Mouse (Mus musculus) embryonic facial prominence, embryonic 12.5 days (tissue): ENCODE data around the gene Atp5b. TPM values are rescaled to one million over a fixed set of nuclear protein-coding genes. Genes with fewer than 3 reads are reported as not detected.

ENCODE experiments used
- ATAC-seq: fragments of 200-750 bp; cut with Nextera tagmentation; 2 replicates; pipeline ENCODE4 v1.8.0; 2017; ENCODE audit not compliant: insufficient number of reproducible peaks, insufficient read depth, low FRiP score, low TSS enrichment
- H3K27ac ChIP-seq: fragments of 300-500 bp; sonication (generic); 2 replicates; pipeline ENCODE4 v1.5.1; 2016; ENCODE audit warnings: mild to moderate bottlenecking
- H3K27me3 ChIP-seq: fragments of 300-500 bp; sonication (generic); 2 replicates; pipeline ENCODE4 v1.6.1; 2016; ENCODE audit warnings: mild to moderate bottlenecking, moderate library complexity
- H3K36me3 ChIP-seq: fragments of 300-500 bp; sonication (generic); 2 replicates; pipeline ENCODE4 v1.6.1; 2016; ENCODE audit warnings: mild to moderate bottlenecking
- H3K4me1 ChIP-seq: fragments of 300-500 bp; sonication (generic); 2 replicates; pipeline ENCODE4 v1.6.1; 2016
- H3K4me2 ChIP-seq: fragments of 300-500 bp; sonication (generic); replicated peaks from 2 replicates; pipeline ENCODE4 v1.6.1; 2016; ENCODE audit warnings: mild to moderate bottlenecking, moderate library complexity
- H3K4me3 ChIP-seq: fragments of 300-500 bp; sonication (generic); 2 replicates; pipeline ENCODE4 v1.5.1; 2016; ENCODE audit warnings: mild to moderate bottlenecking
- H3K9ac ChIP-seq: fragments of 300-500 bp; sonication (generic); 2 replicates; pipeline ENCODE4 v1.6.1; 2016; ENCODE audit warnings: mild to moderate bottlenecking, moderate library complexity
- H3K9me3 ChIP-seq: fragments of 300-500 bp; sonication (generic); 2 replicates; pipeline ENCODE4 v1.6.1; 2016; ENCODE audit warnings: mild to moderate bottlenecking, moderate library complexity
- WGBS: fragments of 180-500 bp; shearing (Covaris S2); methylation state at CpG from one replicate; pipeline ENCODE4 v1.1.7; 2016; 5-methylcytosine and 5-hydroxymethylcytosine counted together
- microRNA counts: library from miRNA; unstranded; fragments of <30 nt; microRNA quantifications from one replicate; lab custom pipeline; 2017
- microRNA-seq: library from miRNA; unstranded; fragments of <30 nt; microRNA quantifications from one replicate; pipeline ENCODE4, GENCODE M21; 2017
- polyA plus RNA-seq: library from polyadenylated mRNA; unstranded; fragments of >200 nt; fragmentation: Nextera tagmentation; extraction: Ambion mirVana; gene quantifications from 2 replicates; pipeline ENCODE4 v1.2.1, GENCODE M21; 2016

The Atp5b gene
- polyA plus RNA-seq, 1 experiment from 2014 or later, result 1,967 TPM

DNA sequence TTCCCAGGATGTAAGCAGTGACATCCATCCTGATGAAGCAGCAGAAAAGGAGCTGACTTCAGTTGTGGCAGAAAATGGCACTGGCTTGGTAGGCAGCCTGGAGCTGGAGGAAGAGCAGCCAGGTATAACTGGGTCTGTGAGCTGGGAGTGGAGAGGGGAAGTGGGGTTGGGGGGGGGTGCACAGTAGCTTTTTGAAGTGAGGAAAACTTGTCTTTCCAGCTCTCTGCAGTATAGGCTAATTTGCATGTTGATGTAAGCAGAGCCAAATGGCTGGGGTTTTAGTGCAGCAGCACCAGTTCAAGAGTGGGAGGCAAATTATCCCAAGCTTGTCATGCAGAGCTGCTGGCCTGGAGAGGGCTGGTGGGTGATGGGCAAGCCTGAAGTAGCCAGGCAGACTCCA lies 28.2 kb downstream of the Atp5b start:
- H3K36me3 ChIP-seq, result peaks cover 65% of the 10 kb centered on the region
- no peak overlapping the region for H3K27ac ChIP-seq
- H3K4me2 ChIP-seq, result no peak overlapping the region
- H3K27me3 ChIP-seq, result no peaks in the 10 kb centered on the region
- H3K9ac ChIP-seq, result no peak overlapping the region
- no peaks in the 10 kb centered on the region for H3K9me3 ChIP-seq
- H3K4me1 ChIP-seq, result no peaks in the 10 kb centered on the region
- H3K4me3 ChIP-seq, result no peak overlapping the region
- no peak for ATAC-seq

DNA sequence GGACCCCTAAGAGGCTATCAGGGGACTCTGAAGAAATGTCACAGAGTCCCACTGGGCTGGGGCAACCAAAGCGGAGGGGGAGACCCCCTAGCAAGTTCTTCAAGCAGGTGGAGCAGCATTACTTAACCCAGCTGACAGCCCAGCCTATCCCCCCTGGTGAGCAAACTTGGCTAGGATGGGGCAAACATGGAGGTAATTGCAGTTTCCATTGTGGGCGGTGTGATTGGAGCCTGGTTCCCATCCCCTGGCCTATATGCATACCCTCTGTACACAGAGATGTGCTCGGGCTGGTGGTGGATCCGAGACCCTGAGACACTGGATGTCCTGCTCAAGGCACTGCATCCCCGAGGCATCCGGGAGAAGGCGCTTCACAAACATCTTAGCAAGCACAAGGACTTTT lies 40.8 kb downstream of the Atp5b start:
- no peak overlapping the region for H3K4me3 ChIP-seq
- 95% methylated on average over 7 of the region's 7 CpGs for WGBS
- no peaks in the 10 kb centered on the region for H3K4me1 ChIP-seq
- no peak for ATAC-seq
- no peaks in the 10 kb centered on the region for H3K9me3 ChIP-seq
- no peak overlapping the region for H3K9ac ChIP-seq
- H3K4me2 ChIP-seq, result no peak overlapping the region
- H3K27ac ChIP-seq, result no peak overlapping the region
- H3K36me3 ChIP-seq, result peaks cover 93% of the 10 kb centered on the region
- no peaks in the 10 kb centered on the region for H3K27me3 ChIP-seq

DNA sequence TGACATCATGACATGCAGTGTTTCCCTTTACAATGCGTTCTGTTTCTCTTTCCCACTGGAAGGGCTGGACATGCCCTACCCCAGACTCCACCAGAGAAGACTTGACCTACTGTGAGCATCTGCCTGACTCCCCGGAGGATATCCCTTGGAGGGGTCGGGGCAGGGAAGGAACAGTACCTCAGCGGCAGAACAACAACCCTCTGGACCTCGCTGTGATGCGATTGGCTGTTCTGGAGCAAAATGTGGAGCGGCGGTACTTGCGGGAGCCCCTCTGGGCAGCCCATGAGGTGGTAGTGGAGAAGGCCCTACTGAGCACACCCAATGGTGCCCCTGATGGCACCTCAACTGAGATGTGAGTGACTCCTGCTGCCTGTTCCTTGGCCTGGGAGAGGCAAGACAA lies 41.8 kb downstream of the Atp5b start:
- no peak overlapping the region for H3K27ac ChIP-seq
- ATAC-seq, result no peak
- no peak overlapping the region for H3K4me2 ChIP-seq
- no peak overlapping the region for H3K9ac ChIP-seq
- H3K36me3 ChIP-seq, result peaks cover 90% of the 10 kb centered on the region
- H3K9me3 ChIP-seq, result no peaks in the 10 kb centered on the region
- H3K4me3 ChIP-seq, result no peak overlapping the region
- H3K4me1 ChIP-seq, result no peaks in the 10 kb centered on the region
- 93% methylated on average over 9 of the region's 9 CpGs for WGBS
- no peaks in the 10 kb centered on the region for H3K27me3 ChIP-seq

DNA sequence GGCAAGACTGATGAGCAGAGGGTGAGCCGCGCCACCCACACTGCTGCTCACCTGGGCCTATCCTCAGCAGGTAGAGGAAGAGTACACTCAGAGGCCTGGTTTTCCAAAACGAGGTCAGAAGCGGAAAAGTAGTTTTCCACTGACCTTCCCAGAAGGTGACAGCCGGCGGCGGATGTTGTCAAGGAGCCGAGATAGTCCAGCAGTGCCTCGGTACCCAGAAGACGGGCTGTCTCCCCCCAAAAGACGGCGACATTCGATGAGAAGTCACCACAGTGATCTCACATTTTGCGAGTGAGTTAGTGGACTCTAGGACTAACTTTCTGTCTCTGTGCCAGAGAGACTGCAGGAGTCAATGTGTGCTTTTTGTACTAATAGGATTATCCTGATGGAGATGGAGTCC lies 42.9 kb downstream of the Atp5b start:
- H3K4me3 ChIP-seq, result no peak overlapping the region
- no peak for ATAC-seq
- 92% methylated on average over 14 of the region's 14 CpGs for WGBS
- no peaks in the 10 kb centered on the region for H3K27me3 ChIP-seq
- H3K9me3 ChIP-seq, result no peaks in the 10 kb centered on the region
- peaks cover 91% of the 10 kb centered on the region for H3K36me3 ChIP-seq
- H3K9ac ChIP-seq, result no peak overlapping the region
- no peak overlapping the region for H3K27ac ChIP-seq
- no peaks in the 10 kb centered on the region for H3K4me1 ChIP-seq
- no peak overlapping the region for H3K4me2 ChIP-seq

DNA sequence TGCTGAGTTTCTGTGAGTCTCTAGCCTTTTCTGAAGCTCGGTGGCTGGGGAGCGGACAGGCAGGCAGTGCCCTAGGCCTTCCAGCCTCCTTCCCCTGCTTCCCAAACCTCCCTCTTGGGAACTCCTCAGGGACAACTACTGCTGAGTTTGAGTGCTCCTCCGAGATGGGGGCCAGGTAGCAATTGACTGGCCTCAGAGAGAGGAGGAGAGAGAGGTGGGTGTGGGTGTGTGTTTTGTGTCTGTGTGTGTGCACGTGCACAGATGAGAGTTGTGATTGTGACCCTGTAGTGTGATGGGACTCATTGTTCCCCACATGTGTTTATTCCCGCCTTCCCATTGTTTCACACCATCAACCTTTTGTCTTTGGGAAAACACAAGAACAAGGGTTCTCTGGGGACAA lies 44.4 kb downstream of the Atp5b start:
- Histone ChIP-seq H3K9ac (no peak overlapping the region), H3K4me3 (no peak overlapping the region), H3K4me1 (no peaks in the 10 kb centered on the region), H3K27me3 (no peaks in the 10 kb centered on the region), H3K9me3 (no peaks in the 10 kb centered on the region), H3K27ac (no peak overlapping the region), H3K36me3 (peaks cover 91% of the 10 kb centered on the region), H3K4me2 (no peak overlapping the region)
- no peak for ATAC-seq
- 83% methylated on average over 5 of the region's 5 CpGs for WGBS

DNA sequence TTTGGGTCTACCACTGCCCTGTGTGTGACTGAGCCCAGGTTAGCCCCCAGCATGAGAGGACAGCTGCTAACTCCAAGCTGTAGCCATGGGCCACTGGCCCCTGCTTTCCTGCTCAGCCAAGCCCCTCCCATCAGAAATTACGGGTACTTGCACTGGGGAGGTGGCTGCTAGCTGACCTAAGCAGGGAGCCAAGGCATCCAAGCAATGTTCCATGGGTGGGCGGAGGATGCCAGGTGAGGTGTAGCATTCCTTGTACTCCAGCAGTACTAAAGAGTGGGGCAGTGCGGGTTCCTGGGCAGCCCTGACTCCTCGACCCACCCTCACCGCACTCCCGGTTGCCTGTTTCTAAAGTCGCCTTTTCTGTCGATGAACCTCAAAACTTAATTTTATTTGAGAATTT lies 45.1 kb downstream of the Atp5b start:
- Histone ChIP-seq H3K27me3 (no peaks in the 10 kb centered on the region), H3K4me1 (no peaks in the 10 kb centered on the region), H3K27ac (no peak overlapping the region), H3K9me3 (no peaks in the 10 kb centered on the region), H3K4me3 (no peak overlapping the region), H3K4me2 (no peak overlapping the region), H3K9ac (no peak overlapping the region), H3K36me3 (peaks cover 91% of the 10 kb centered on the region)
- WGBS, result 82% methylated on average over 8 of the region's 8 CpGs
- ATAC-seq, result no peak

DNA sequence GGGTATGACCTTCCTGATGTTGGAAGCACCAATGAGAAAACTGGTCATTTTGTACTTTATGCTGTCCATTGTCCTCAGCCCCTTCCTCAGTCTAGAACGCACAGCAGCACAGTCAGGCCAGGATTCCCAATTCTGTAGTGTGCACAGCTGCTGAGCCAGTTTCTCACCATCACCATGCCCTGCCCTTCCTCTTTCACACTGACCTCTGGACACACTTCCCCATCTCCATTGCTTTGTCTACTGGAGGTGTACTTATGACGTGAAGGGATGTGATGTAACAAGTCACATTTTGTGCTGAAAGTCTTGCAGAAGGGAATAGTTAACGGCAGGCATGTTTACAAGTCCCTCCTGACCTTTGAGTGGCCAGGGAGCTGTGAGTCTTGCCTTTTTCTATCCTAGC lies 48.2 kb downstream of the Atp5b start:
- 68% methylated on average over 3 of the region's 3 CpGs for WGBS
- Histone ChIP-seq H3K4me1 (no peaks in the 10 kb centered on the region), H3K27ac (no peak overlapping the region), H3K36me3 (peaks cover 82% of the 10 kb centered on the region), H3K4me2 (no peak overlapping the region), H3K9ac (no peak overlapping the region), H3K27me3 (no peaks in the 10 kb centered on the region), H3K4me3 (no peak overlapping the region), H3K9me3 (no peaks in the 10 kb centered on the region)
- ATAC-seq, result no peak

DNA sequence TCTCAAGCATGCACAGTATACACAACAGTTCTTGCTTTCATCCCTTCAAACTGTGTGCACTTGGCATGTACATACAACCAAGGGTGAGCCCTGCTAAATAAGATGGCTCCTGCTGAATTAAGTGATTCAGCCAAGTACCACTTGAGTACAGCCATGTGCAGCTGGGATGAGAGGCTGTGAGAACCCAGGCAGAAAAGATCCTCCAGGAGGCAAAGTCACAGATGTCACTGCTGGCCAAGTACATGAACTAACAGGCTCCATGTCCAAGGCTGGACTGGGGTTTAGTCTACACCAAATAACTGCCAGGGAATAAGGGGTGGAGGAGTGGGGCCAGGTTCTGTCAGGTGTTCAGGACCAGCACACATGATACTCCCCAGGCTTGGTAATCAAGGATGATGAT lies 48.7 kb downstream of the Atp5b start:
- no peak overlapping the region for H3K4me2 ChIP-seq
- no peaks in the 10 kb centered on the region for H3K27me3 ChIP-seq
- no peak for ATAC-seq
- H3K4me1 ChIP-seq, result no peaks in the 10 kb centered on the region
- H3K36me3 ChIP-seq, result peaks cover 77% of the 10 kb centered on the region
- H3K4me3 ChIP-seq, result no peak overlapping the region
- H3K9ac ChIP-seq, result no peak overlapping the region
- H3K9me3 ChIP-seq, result no peaks in the 10 kb centered on the region
- no peak overlapping the region for H3K27ac ChIP-seq

DNA sequence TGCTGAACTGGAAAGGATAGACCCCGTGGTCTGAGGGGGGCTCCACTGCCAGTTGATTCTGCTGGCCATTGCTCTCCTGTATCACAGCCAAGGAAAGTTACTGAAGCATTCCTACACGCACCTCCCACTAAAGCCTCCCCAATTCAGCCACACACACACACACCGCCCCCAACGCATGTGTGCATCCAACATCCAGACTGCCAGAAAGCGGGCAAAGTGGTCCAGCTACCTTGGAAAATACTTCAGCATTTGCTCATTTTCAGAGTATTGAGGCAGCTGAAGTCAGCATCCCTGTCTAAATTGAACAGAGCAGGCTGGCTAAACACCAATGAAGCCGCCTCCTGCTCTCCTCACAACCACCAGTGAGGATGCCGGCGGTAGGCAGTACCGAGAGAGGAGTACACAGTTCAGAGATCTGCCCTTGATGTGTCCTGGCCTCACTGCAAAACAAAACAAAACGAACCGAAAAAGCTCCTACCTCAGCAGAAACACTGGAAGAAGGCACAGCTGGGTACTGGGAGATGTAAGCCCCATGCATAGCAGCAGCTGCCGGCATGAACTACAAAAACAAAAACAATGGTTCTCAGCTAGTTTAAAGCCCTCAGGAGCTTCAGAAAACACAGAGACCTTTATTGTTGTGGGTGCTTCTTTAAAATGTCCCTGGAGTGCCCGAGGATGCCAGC lies 50.7 kb downstream of the Atp5b start:
- peaks cover 73% of the 10 kb centered on the region for H3K36me3 ChIP-seq
- H3K27me3 ChIP-seq, result no peaks in the 10 kb centered on the region
- H3K27ac ChIP-seq, result no peak overlapping the region
- H3K9ac ChIP-seq, result no peak overlapping the region
- no peak overlapping the region for H3K4me3 ChIP-seq
- H3K4me2 ChIP-seq, result no peak overlapping the region
- ATAC-seq, result no peak
- no peaks in the 10 kb centered on the region for H3K9me3 ChIP-seq
- whole genome bisulfite sequencing, result 43% methylated on average over 13 of the region's 13 CpGs
- H3K4me1 ChIP-seq, result no peaks in the 10 kb centered on the region

DNA sequence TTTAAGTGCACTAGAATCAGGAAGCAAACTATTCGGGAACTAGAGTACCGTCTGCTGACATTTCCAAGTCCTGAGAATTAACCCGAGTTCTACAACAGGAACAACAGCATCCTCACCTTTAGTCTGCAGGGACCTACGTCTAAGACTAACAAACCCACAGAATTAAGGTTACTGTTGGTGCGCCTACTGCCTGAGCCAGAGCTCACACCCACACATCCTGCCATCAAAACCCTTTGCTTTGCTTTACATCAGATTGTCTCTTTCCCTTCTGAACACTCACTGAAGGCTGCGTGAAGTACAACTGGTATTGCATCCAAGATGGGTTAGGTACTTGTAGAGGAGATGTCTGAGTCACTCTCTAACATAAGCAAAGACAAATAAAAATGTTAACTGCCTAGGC lies 52.3 kb downstream of the Atp5b start:
- H3K36me3 ChIP-seq, result peaks cover 65% of the 10 kb centered on the region

More for the DNA sequence above, 52.3 kb downstream of the Atp5b start:
- Histone ChIP-seq H3K27ac (no peak overlapping the region), H3K4me3 (no peak overlapping the region), H3K27me3 (no peaks in the 10 kb centered on the region), H3K9ac (no peak overlapping the region), H3K9me3 (no peaks in the 10 kb centered on the region), H3K4me2 (no peak overlapping the region), H3K4me1 (no peaks in the 10 kb centered on the region)
- 87% methylated on average over 6 of the region's 6 CpGs for WGBS
- ATAC-seq, result no peak

MicroRNAs encoded within 50 kb of the gene (microRNA counts, 519-probe panel; counts per million panel counts)
- microRNA mmu-miR-677 (lab: Ali Mortazavi, UCI), result 460 counts per million, percentile 65 among the panel's probes with 10 or more counts

Small RNAs within 50 kb of the gene (microRNA-seq; reads per million reads assigned to microRNA genes)
- 20.7 reads per million, percentile 36 among the genes with 10 or more reads in this experiment for gene Mir677

Other genes with a start within 250 kb of the Atp5b start
- gene Rdh19, start 233.3 kb upstream of the Atp5b start, polyA plus RNA-seq, result not detected in 2 replicates
- not detected in 2 replicates for gene Rdh16f2, start 216.8 kb upstream of the Atp5b start, polyA plus RNA-seq
- gene Rdh7, start 194.5 kb upstream of the Atp5b start, polyA plus RNA-seq, result not detected in 2 replicates
- gene Sdr9c7, start 184.8 kb upstream of the Atp5b start, polyA plus RNA-seq, result not detected in 2 replicates
- not detected in 2 replicates for gene Hsd17b6, start 75.7 kb upstream of the Atp5b start, polyA plus RNA-seq
- 94.6 and 95.2 TPM in 2 replicates for gene Prim1, start 68.1 kb upstream of the Atp5b start, polyA plus RNA-seq
- gene Naca, start 47.7 kb upstream of the Atp5b start, polyA plus RNA-seq, result 832 and 847 TPM in 2 replicates
- gene Ptges3, start 24.3 kb upstream of the Atp5b start, polyA plus RNA-seq, result 541 and 578 TPM in 2 replicates
- gene Baz2a, start 8.3 kb downstream of the Atp5b start, polyA plus RNA-seq, result 9.0 and 9.1 TPM in 2 replicates
- gene Rbms2, start 97.0 kb downstream of the Atp5b start, polyA plus RNA-seq, result 31.7 and 33.6 TPM in 2 replicates
- 1.1 and 2.7 TPM in 2 replicates for gene Gls2, start 111.2 kb downstream of the Atp5b start, polyA plus RNA-seq
- 31.1 TPM in 2 replicates for gene Spryd4, start 128.5 kb downstream of the Atp5b start, polyA plus RNA-seq
- 0.69 and 1.1 TPM in 2 replicates for gene Mip, start 142.6 kb downstream of the Atp5b start, polyA plus RNA-seq
- gene Timeless, start 148.8 kb downstream of the Atp5b start, polyA plus RNA-seq, result 80.9 and 81.5 TPM in 2 replicates
- gene Apon, start 170.8 kb downstream of the Atp5b start, polyA plus RNA-seq, result 0.37 and 0.90 TPM in 2 replicates
- gene Apof, start 185.4 kb downstream of the Atp5b start, polyA plus RNA-seq, result not detected in 2 replicates
- 20.9 and 22.0 TPM in 2 replicates for gene Stat2, start 187.3 kb downstream of the Atp5b start, polyA plus RNA-seq
- gene Il23a, start 215.5 kb downstream of the Atp5b start, polyA plus RNA-seq, result not detected in 2 replicates
- gene Pan2, start 220.1 kb downstream of the Atp5b start, polyA plus RNA-seq, result 36.2 and 38.3 TPM in 2 replicates
- 306 and 319 TPM in 2 replicates for gene Cnpy2, start 239.2 kb downstream of the Atp5b start, polyA plus RNA-seq